Mouse (Mus musculus) intestine, embryonic 14.5 days (tissue): ENCODE measurements around the gene Myh6. TPM values are rescaled to one million over a fixed set of nuclear protein-coding genes. Genes with fewer than 3 reads are reported as not detected.
"Not testable (repeated sequence)": the region's sequence is repeated elsewhere in the genome, so short reads cannot be mapped to it uniquely, and the experiment has no call there.

Experiments used
- ATAC-seq: fragments of 200-750 bp; cut with Nextera tagmentation; replicated peaks from 2 replicates; pipeline ENCODE4 v1.8.0; 2017; ENCODE audit warnings: low read depth, moderate number of reproducible peaks, moderate TSS enrichment, moderate library complexity; ENCODE audit not compliant: low FRiP score, low TSS enrichment
- DNase-seq: peaks from one replicate; pipeline ENCODE4 v3.0.0-alpha.2; 2018; ENCODE audit warnings: low spot score
- H3K27ac ChIP-seq: fragments of 300-500 bp; sonication (generic); 2 replicates; pipeline ENCODE4 v1.5.1; 2014; ENCODE audit warnings: low read depth, mild to moderate bottlenecking, control low read depth
- H3K27me3 ChIP-seq: fragments of 300-500 bp; sonication (generic); replicated peaks from 2 replicates; pipeline ENCODE4 v1.6.1; 2014; ENCODE audit warnings: low read length, control low read depth; ENCODE audit not compliant: control insufficient read depth, insufficient read depth
- H3K36me3 ChIP-seq: fragments of 300-500 bp; sonication (generic); 2 replicates; pipeline ENCODE4 v1.6.1; 2014; ENCODE audit warnings: low read length, control low read depth; ENCODE audit not compliant: control insufficient read depth, insufficient read depth
- H3K4me1 ChIP-seq: fragments of 300-500 bp; sonication (generic); replicated peaks from 2 replicates; pipeline ENCODE4 v1.6.1; 2014; ENCODE audit warnings: low read length, control low read depth, mixed read lengths; ENCODE audit not compliant: control insufficient read depth, insufficient read depth
- H3K4me2 ChIP-seq: fragments of 300-500 bp; sonication (generic); 2 replicates; pipeline ENCODE4 v1.6.1; 2014; ENCODE audit warnings: low read length
- H3K4me3 ChIP-seq: fragments of 300-500 bp; sonication (generic); 2 replicates; pipeline ENCODE4 v1.5.1; 2014; ENCODE audit warnings: low read depth, low read length, control low read depth, mixed read lengths
- H3K9ac ChIP-seq: fragments of 300-500 bp; sonication (generic); 2 replicates; pipeline ENCODE4 v1.6.1; 2014; ENCODE audit warnings: mild to moderate bottlenecking, low read length
- H3K9me3 ChIP-seq: fragments of 300-500 bp; sonication (generic); 2 replicates; pipeline ENCODE4 v1.6.1; 2016; ENCODE audit warnings: low read length, control low read depth; ENCODE audit not compliant: control insufficient read depth
- WGBS: fragments of 180-500 bp; shearing (Covaris S2); extraction: QIAGEN DNeasy Blood & Tissue Kit; methylation state at CpG from one replicate; pipeline ENCODE4 v1.1.7; 2014; 5-methylcytosine and 5-hydroxymethylcytosine counted together
- polyA plus RNA-seq: library from polyadenylated mRNA; unstranded; fragments of >200 nt; fragmentation: Nextera tagmentation; extraction: Ambion mirVana; gene quantifications from 2 replicates; pipeline ENCODE4 v1.2.1, GENCODE M21; 2014

Myh6 gene
- polyA plus RNA-seq, 1 experiment from 2014 or later, result 0.22 TPM

DNA sequence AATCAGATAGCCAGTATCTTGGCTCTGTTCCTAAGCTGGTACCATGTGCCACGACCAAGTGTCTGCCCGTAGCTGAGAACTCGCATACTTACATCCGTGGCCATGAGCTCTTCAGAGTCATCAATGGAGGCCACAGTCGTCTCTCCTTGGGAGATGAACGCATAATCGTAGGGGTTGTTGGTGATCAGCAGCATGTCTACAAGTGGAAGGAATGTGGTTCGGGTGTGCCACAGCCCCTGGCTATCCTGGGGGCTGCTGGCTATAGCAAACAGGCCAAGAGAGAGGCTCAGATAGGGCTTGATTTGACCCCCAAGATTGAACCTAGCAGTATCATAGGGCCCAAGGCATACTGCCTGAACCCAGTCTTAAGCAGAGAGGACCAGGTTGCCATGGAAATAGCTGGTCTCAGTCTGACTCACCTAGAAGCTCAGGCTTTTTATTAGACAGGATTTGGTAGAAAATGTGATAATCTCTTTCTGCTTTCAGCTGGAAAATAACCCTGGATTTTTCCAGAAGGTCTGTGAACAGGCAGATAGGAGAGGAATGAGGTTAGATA is 23.2 kb upstream of the Myh6 start:
- no peaks in the 10 kb centered on the region for H3K27me3 ChIP-seq
- H3K4me1 ChIP-seq, result no peaks in the 10 kb centered on the region; the same call in 1 of the 2 replicates
- H3K4me3 ChIP-seq, result no peak overlapping the region
- DNase-seq, result no peak
- no peaks in the 10 kb centered on the region for H3K9me3 ChIP-seq
- H3K27ac ChIP-seq, result no peak overlapping the region
- 86% methylated on average over 8 of the region's 8 CpGs for WGBS
- H3K9ac ChIP-seq, result no peak overlapping the region
- H3K36me3 ChIP-seq, result no peaks in the 10 kb centered on the region
- ATAC-seq, result no peak
- no peak overlapping the region for H3K4me2 ChIP-seq

DNA sequence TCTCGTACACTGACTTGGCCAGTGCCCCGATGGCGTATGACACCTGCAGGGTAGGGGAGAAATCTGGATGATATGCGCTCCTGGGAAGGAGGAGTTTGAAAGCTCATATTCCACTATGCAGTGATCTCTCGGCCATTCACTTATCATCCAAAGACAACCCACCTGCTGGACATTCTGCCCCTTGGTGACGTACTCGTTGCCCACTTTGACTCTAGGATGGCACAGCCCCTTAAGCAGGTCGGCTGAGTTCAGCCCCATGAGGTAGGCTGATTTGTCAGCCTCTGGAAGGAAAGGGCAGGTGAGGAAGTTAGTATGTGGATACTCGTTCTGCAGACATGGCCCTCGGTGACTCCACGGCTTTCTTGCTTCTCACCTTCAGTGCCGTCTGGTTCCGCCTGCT is 22.2 kb upstream of the Myh6 start:
- H3K4me1 ChIP-seq, result no peaks in the 10 kb centered on the region
- H3K9ac ChIP-seq, result no peak overlapping the region
- H3K4me2 ChIP-seq, result no peak overlapping the region
- WGBS, result 91% methylated on average over 13 of the region's 13 CpGs
- DNase-seq (no peak), ATAC-seq (no peak)
- H3K4me3 ChIP-seq, result no peak overlapping the region
- H3K9me3 ChIP-seq, result no peaks in the 10 kb centered on the region
- no peaks in the 10 kb centered on the region for H3K27me3 ChIP-seq
- no peak overlapping the region for H3K27ac ChIP-seq
- no peaks in the 10 kb centered on the region for H3K36me3 ChIP-seq

DNA sequence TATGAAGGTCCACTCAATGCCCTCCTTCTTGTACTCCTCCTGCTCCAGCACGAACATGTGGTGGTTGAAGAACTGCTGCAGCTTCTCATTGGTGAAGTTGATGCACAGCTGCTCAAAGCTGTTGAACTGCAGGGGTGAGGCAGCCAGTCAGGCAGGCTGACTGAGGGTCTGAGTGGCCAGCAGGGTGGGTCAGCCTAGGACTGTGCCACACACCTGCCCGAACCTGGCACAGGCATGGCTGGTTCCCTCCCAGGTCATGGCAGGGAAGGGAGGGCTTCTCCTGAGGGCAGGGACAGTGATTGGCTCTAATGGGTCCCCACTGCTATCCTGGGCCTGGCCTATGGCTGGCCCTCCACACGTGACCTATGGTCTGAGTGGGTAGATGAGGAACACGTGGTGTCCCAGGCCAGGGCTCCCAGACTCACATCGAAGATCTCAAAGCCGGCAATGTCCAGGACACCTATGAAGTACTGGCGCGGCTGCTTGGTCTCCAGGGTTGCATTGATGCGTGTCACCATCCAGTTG is 21.7 kb upstream of the Myh6 start:
- ATAC-seq, DNase-seq, H3K4me1 ChIP-seq, H3K9me3 ChIP-seq, H3K9ac ChIP-seq, H3K36me3 ChIP-seq, H3K27ac ChIP-seq, H3K4me3 ChIP-seq, H3K4me2 ChIP-seq, H3K27me3 ChIP-seq: not testable (repeated sequence)
- 90% methylated on average over 9 of the region's 9 CpGs for WGBS

DNA sequence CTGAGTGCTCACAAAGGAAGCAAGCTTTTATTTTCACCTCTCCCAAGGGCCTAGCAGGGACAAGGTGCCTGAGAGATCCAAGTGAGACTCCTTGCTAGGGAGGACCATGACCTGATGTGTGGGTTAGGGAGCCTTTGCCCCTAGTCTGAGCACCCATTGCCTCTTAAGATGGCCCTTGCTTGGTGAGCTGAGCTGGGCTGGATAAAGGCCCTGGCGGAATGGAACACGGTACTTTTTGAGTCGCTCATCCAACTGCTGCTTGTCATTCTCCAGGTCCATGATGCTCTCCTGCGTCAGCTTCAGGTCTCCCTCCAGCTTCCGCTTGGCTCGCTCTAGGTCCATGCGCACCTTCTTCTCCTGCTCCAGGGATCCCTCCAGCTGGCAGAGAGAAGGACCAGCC is 15.2 kb upstream of the Myh6 start:
- H3K9me3 ChIP-seq, result no peaks in the 10 kb centered on the region
- no peaks in the 10 kb centered on the region for H3K36me3 ChIP-seq
- H3K4me2 ChIP-seq, result no peak overlapping the region
- H3K9ac ChIP-seq, result no peak overlapping the region
- no peak overlapping the region for H3K4me3 ChIP-seq
- H3K27me3 ChIP-seq, result no peaks in the 10 kb centered on the region
- 95% methylated on average over 7 of the region's 7 CpGs for WGBS
- H3K4me1 ChIP-seq, result no peaks in the 10 kb centered on the region
- ATAC-seq, result no peak
- H3K27ac ChIP-seq, result no peak overlapping the region
- DNase-seq, result no peak

DNA sequence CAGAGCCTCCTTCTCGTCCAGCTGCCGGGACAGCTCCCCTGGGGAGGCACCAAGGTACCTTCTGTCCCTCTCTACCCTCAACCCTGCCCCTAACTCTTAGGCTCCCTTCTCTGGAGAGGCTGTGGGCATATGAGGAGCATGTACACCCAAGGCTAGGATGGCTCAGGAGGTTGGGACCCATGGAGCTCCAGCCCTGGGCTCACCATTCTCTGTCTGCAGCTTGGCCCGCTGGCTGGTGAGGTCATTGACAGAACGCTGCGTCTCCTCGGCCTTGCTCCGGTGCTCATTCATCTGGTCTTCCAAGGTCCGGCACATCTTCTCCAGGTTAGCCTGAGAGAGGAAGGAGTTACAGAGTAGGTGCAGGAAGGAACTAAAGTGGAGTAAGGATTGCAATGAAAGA is 11.9 kb upstream of the Myh6 start:
- ATAC-seq (no peak), DNase-seq (no peak)
- Histone ChIP-seq H3K9me3 (no peaks in the 10 kb centered on the region), H3K4me3 (no peak overlapping the region), H3K27ac (no peak overlapping the region), H3K4me2 (no peak overlapping the region), H3K4me1 (no peaks in the 10 kb centered on the region), H3K36me3 (no peaks in the 10 kb centered on the region), H3K9ac (no peak overlapping the region), H3K27me3 (no peaks in the 10 kb centered on the region)
- WGBS, result 91% methylated on average over 8 of the region's 8 CpGs

DNA sequence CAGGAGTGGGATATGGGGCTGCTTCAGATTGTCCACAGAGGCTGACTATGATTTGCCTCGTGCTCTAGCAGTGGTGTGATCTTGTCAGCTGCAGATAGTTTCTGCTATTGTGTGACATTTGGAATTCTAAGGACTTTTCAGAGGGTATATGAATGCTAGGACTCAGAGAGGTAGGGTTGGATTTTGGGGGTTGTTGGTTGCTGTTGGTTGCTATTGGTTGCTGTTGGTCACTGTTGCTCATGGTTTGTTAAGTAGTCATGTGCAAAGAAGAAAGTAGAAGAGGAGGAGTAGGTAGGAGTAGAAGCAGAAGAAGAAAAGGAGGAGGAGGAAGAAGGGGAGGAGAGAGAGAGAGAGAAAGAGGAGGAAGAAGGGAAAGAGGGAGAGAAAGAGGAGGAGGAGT is 9.9 kb upstream of the Myh6 start, which contains the start of gene Gm17428:
Gene Gm17428 (plus strand): TSS at position 301 of the 400 bp plus-strand sequence.
- H3K9me3 ChIP-seq, result no peaks in the 10 kb centered on the region
- no peak within 1 kb of the TSS for H3K4me3 ChIP-seq
- no peak within 1 kb of the TSS for H3K27ac ChIP-seq
- no peak within 1 kb of the TSS for H3K4me2 ChIP-seq
- H3K36me3 ChIP-seq, result no peaks in the 10 kb centered on the region
- no peak for DNase-seq
- no peaks in the 10 kb centered on the region for H3K27me3 ChIP-seq
- no peaks in the 10 kb centered on the region for H3K4me1 ChIP-seq
- 75% methylated on average over 1 of the region's 1 CpGs for WGBS
- no peak within 1 kb of the TSS for H3K9ac ChIP-seq
- ATAC-seq, result no peak

DNA sequence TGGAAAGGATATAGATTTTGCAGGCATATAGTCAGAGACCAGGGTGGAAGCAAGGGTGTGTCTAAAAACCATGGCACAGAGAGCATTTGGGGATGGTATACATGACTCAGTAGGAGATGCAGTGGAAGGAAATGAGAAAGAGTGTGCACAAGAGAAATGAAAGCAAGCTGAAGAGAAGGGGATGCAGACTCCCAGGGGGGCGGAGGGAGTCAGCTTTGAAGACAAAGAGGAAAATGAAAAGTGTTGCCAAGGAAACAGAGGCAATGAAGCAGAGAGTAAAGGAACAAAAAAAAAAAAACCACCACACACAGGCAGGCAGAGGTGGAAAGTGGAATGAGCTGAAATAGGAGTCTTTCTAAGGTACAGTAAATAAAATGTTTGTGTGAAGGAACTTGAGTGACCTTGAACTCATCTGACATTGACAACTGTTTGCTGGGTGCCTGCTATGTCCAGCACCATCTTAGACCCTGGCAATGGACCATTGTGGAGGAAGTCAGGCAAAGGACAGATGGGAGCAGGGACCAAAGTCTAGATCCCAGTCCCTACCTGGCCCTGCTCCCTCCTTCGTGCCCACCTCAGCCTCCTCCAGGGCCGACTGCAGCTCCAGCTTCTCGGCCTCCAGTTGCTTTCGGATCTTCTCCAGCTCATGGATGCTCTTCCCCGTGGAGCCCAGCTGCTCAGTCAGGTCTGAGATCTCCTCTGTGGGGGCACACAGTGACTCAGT is 7.5 kb upstream of the Myh6 start:
- H3K27ac ChIP-seq, result no peak overlapping the region
- 85% methylated on average over 6 of the region's 6 CpGs for WGBS
- H3K36me3 ChIP-seq, result no peaks in the 10 kb centered on the region
- H3K9me3 ChIP-seq, result no peaks in the 10 kb centered on the region
- H3K27me3 ChIP-seq, result no peaks in the 10 kb centered on the region
- H3K4me1 ChIP-seq, result no peaks in the 10 kb centered on the region
- H3K4me3 ChIP-seq, result no peak overlapping the region
- no peak overlapping the region for H3K4me2 ChIP-seq
- no peak overlapping the region for H3K9ac ChIP-seq
- no peak for ATAC-seq
- no peak for DNase-seq

DNA sequence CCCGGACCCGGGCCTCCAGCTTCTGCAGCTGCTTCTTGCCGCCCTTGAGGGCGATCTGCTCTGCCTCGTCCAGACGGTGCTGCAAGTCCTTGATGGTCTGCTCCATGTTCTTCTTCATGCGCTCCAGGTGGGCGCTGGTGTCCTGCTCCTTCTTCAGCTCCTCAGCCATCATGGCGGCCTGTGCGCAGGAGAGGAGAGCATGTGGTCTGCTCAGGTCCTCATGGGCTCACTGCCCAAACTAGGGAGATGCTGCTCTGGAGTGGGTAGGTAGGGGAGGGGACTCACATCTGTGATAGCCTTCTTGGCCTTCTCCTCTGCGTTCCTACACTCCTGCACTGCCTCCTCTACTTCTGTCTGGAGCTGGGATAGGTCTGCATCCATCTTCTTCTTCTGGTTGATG is 6.1 kb upstream of the Myh6 start:
- not testable (repeated sequence) for H3K9ac ChIP-seq, ATAC-seq, H3K4me3 ChIP-seq, H3K9me3 ChIP-seq, H3K4me1 ChIP-seq, H3K4me2 ChIP-seq, H3K27ac ChIP-seq, H3K36me3 ChIP-seq, DNase-seq, H3K27me3 ChIP-seq
- 93% methylated on average over 7 of the region's 11 CpGs for WGBS

DNA sequence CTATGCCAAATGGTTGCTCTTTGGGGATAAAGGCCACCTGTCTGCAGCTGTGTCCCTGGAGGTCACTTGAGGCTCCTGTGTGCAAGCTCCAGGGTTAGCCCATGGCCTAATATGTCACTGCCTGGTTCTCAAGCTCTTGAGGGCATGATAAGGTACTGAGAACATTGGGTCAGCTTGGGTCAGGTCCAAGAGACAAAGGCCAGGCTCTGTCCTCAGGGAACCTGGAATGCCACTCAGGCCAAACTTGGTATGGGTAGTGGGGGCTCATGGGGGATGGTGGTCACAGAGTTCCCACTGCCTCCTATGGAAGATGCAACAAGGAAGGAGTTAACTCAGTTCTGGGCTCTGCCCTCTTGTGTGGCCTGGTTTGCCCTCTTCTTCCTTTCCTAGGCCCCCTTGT is 1.6 kb upstream of the Myh6 start:
- no peak overlapping the region for H3K4me2 ChIP-seq
- no peaks in the 10 kb centered on the region for H3K36me3 ChIP-seq
- ATAC-seq (no peak), DNase-seq (no peak)
- no peak overlapping the region for H3K4me3 ChIP-seq
- no peaks in the 10 kb centered on the region for H3K4me1 ChIP-seq
- H3K27me3 ChIP-seq, result no peaks in the 10 kb centered on the region
- H3K9ac ChIP-seq, result no peak overlapping the region
- no peaks in the 10 kb centered on the region for H3K9me3 ChIP-seq
- no peak overlapping the region for H3K27ac ChIP-seq
